Mouse (Mus musculus): ENCODE results near the gene U2af1l4. TPM values are rescaled to one million over a fixed set of nuclear protein-coding genes. Genes with fewer than 3 reads are reported as not detected.
A peak's percentile ranks its signal among the peaks of the same experiment; 100 is the strongest.

U2af1l4 gene
- total and polyA plus RNA-seq, 2 experiments from 2014 or later = 53.4 to 103 TPM

DNA sequence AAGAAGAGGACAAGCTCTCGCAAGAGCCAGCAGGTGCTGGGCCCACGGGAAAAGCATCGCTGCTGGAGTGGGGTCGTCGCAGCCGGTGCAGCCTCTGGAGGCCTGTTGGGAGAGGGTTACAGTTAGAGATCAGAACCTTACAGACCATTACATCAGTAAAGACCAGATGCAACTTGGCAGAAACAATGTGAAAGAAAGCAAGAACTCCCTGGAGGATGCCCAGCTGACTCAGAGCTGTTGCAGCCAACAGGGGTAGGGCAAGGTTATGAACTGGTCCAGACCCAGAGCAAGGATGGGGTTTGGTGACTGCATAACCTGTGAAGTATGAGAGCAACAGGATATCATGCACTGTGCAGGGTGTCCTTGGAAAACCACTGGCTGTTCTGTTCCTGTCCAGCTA lies 38.6 kb upstream of the U2af1l4 start:
- Histone ChIP-seq H3K27ac (no peak overlapping the region), H3K27me3 (ENCODE audit: insufficient read depth, low read length) (no peaks in the 10 kb centered on the region), H3K36me3 (ENCODE audit: insufficient read depth, low read length) (peaks cover 53% of the 10 kb centered on the region), H3K4me2 (ENCODE audit: low read depth, low read length) (no peak overlapping the region), H3K9ac (replicated peaks; ENCODE audit: low read length) (no peak overlapping the region), H3K4me1 (ENCODE audit: insufficient read depth, low read length) (0 out of 2 replicates have a peak, but pooled peaks cover 4% of the 10 kb centered on the region), H3K4me3 (ENCODE audit: low read length) (no peak overlapping the region), H3K9me3 (ENCODE audit: low read length) (no peaks in the 10 kb centered on the region)
- no peak for TF ChIP-seq CTCF (IDR thresholded peaks at IDR 0.05; ENCODE audit: low read depth)
- 72% methylated on average over 6 of the region's 6 CpGs for WGBS
- DNase-seq (ENCODE audit: low spot score) (no peak), ATAC-seq (no peak)

DNA sequence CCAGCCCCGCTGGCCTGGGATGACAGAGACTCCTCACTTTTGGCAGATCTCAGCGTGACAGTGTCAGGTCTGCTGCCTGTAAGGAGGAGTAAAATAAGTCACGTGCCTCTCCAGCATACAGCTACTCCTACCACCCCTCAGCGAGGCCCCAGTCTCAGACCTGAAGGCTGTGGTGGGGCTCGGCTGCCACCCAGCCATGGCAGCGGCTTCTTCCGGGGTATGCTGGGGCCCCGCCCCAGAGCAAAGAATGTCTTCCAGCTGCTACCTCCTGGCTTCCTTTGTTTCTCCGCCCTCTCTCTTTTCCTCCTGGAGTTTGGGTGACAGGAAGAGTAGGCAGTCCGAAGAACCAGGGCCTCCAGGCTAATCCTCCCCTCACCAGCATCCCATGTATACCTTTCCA lies 37.1 kb upstream of the U2af1l4 start:
- no peak for ATAC-seq

GRCm38 (mm10) chr7:30526399-30526798 lies 36.7 kb upstream of the U2af1l4 start:
- no peak overlapping the region for H3K4me3 ChIP-seq (ENCODE audit: low read length)
- 35% methylated on average over 17 of the region's 17 CpGs for WGBS
- no peaks in the 10 kb centered on the region for H3K9me3 ChIP-seq (ENCODE audit: low read length)
- DNase-seq (ENCODE audit: low spot score) = no peak
- no peak for ATAC-seq
- no peak for TF ChIP-seq CTCF (IDR thresholded peaks at IDR 0.05; ENCODE audit: low read depth)
- no peak overlapping the region for H3K27ac ChIP-seq
- no peaks in the 10 kb centered on the region for H3K27me3 ChIP-seq (ENCODE audit: insufficient read depth, low read length)
- 0 out of 2 replicates have a peak, but pooled peaks cover 2% of the 10 kb centered on the region for H3K4me1 ChIP-seq (ENCODE audit: insufficient read depth, low read length)
- 0 out of 2 replicates have a peak overlapping the region, but pooled peaks have one; percentile 9 for H3K9ac ChIP-seq (replicated peaks; ENCODE audit: low read length)
- no peak overlapping the region for H3K4me2 ChIP-seq (ENCODE audit: low read depth, low read length)
- peaks cover 65% of the 10 kb centered on the region for H3K36me3 ChIP-seq (ENCODE audit: insufficient read depth, low read length)

More for the DNA sequence above, 37.1 kb upstream of the U2af1l4 start:
- 39% methylated on average over 10 of the region's 10 CpGs for WGBS
- Histone ChIP-seq H3K4me3 (ENCODE audit: low read length) (no peak overlapping the region), H3K27me3 (ENCODE audit: insufficient read depth, low read length) (no peaks in the 10 kb centered on the region), H3K4me2 (ENCODE audit: low read depth, low read length) (no peak overlapping the region), H3K27ac (no peak overlapping the region), H3K9ac (replicated peaks; ENCODE audit: low read length) (no peak overlapping the region), H3K9me3 (ENCODE audit: low read length) (no peaks in the 10 kb centered on the region), H3K4me1 (ENCODE audit: insufficient read depth, low read length) (no peaks in the 10 kb centered on the region), H3K36me3 (ENCODE audit: insufficient read depth, low read length) (peaks cover 65% of the 10 kb centered on the region)
- no peak for TF ChIP-seq CTCF (IDR thresholded peaks at IDR 0.05; ENCODE audit: low read depth)
- DNase-seq (ENCODE audit: low spot score) = no peak

GRCm38 (mm10) chr7:30526981-30527380 lies 36.1 kb upstream of the U2af1l4 start:
- H3K27ac ChIP-seq = no peak overlapping the region
- no peak overlapping the region for H3K4me2 ChIP-seq (ENCODE audit: low read depth, low read length)
- no peaks in the 10 kb centered on the region for H3K9me3 ChIP-seq (ENCODE audit: low read length)
- H3K4me1 ChIP-seq (ENCODE audit: insufficient read depth, low read length) = 0 out of 2 replicates have a peak, but pooled peaks cover 5% of the 10 kb centered on the region
- H3K9ac ChIP-seq (replicated peaks; ENCODE audit: low read length) = 0 out of 2 replicates have a peak overlapping the region, but pooled peaks have one; percentile 9
- H3K36me3 ChIP-seq (ENCODE audit: insufficient read depth, low read length) = peaks cover 69% of the 10 kb centered on the region
- H3K27me3 ChIP-seq (ENCODE audit: insufficient read depth, low read length) = no peaks in the 10 kb centered on the region
- no peak for ATAC-seq
- whole genome bisulfite sequencing = 79% methylated on average over 14 of the region's 14 CpGs
- no peak for DNase-seq (ENCODE audit: low spot score)
- TF ChIP-seq CTCF (IDR thresholded peaks at IDR 0.05; ENCODE audit: low read depth) = no peak
- H3K4me3 ChIP-seq (ENCODE audit: low read length) = no peak overlapping the region

GRCm38 (mm10) chr7:30531291-30531815 lies 31.7 kb upstream of the U2af1l4 start:
- peaks cover 53% of the 10 kb centered on the region for H3K36me3 ChIP-seq (ENCODE audit: insufficient read depth, low read length)
- H3K9ac ChIP-seq (replicated peaks; ENCODE audit: low read length) = 0 out of 2 replicates have a peak overlapping the region, but pooled peaks have one; percentile 28
- no peak overlapping the region for H3K27ac ChIP-seq
- no peaks in the 10 kb centered on the region for H3K9me3 ChIP-seq (ENCODE audit: low read length)
- TF ChIP-seq CTCF (IDR thresholded peaks at IDR 0.05; ENCODE audit: low read depth) = no peak
- DNase-seq (ENCODE audit: low spot score) (no peak), ATAC-seq (no peak)
- WGBS = 82% methylated on average over 9 of the region's 9 CpGs
- H3K4me2 ChIP-seq (ENCODE audit: low read depth, low read length) = 0 out of 2 replicates have a peak overlapping the region, but pooled peaks have one; percentile 17
- H3K27me3 ChIP-seq (ENCODE audit: insufficient read depth, low read length) = no peaks in the 10 kb centered on the region
- H3K4me3 ChIP-seq (ENCODE audit: low read length) = no peak overlapping the region
- peaks cover 22% of the 10 kb centered on the region for H3K4me1 ChIP-seq (ENCODE audit: insufficient read depth, low read length)

DNA sequence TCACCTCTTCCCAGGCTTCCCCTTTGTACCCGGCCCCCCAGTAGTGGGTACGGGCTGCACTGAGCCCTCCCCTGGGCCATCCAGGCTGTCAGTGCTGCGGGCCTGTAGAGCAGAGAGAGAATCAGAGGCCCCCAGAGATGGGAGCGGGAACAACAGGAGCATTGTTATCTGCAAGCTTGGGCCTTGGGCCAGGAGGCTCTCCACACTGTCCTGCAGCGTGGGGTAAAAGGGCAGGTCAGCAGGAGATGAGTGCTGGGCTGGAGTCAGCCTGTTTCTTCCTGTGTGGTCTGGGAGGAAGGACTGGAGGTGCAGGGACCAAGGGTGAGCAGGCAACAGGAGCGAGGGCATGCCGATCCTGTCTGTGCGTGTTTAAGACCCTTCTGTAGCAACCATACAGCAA lies 30.2 kb upstream of the U2af1l4 start:
- H3K4me3 ChIP-seq (ENCODE audit: low read length) = peak overlapping the region; percentile 83
- H3K27me3 ChIP-seq (ENCODE audit: insufficient read depth, low read length) = no peaks in the 10 kb centered on the region
- DNase-seq (ENCODE audit: low spot score) (peak; percentile 58), ATAC-seq (peak; percentile 36)
- peaks cover 22% of the 10 kb centered on the region for H3K4me1 ChIP-seq (ENCODE audit: insufficient read depth, low read length)
- H3K4me2 ChIP-seq (ENCODE audit: low read depth, low read length) = peak overlapping the region; percentile 75
- peaks cover 38% of the 10 kb centered on the region for H3K36me3 ChIP-seq (ENCODE audit: insufficient read depth, low read length)
- no peak for TF ChIP-seq CTCF (IDR thresholded peaks at IDR 0.05; ENCODE audit: low read depth)
- WGBS = 10% methylated on average over 8 of the region's 8 CpGs
- H3K9me3 ChIP-seq (ENCODE audit: low read length) = no peaks in the 10 kb centered on the region
- H3K9ac ChIP-seq (replicated peaks; ENCODE audit: low read length) = peak overlapping the region; percentile 84; the same call in 1 of the 2 replicates
- peak overlapping the region; percentile 54 for H3K27ac ChIP-seq
